Mouse (Mus musculus) cerebellum, adult 11 months (tissue): ENCODE results near the gene Mtor.
A peak's percentile ranks its signal among the peaks of the same experiment; 100 is the strongest.

Experiments
- DNase-seq: peaks from one replicate; pipeline ENCODE4 v3.0.0; 2022

Gene Mtor

GRCm38 (mm10) chr4:148491448-148491847, 43.0 kb downstream of the Mtor start:
- DNase-seq = peak; percentile 47

GRCm38 (mm10) chr4:148495160-148495559, 46.7 kb downstream of the Mtor start:
- no peak for DNase-seq

- peak; percentile 72 for DNase-seq
Observed at GRCm38 (mm10) chr4:148495874-148496689, 47.7 kb downstream of the Mtor start.

- DNase-seq = no peak
Observed at GRCm38 (mm10) chr4:148500410-148500867, 52.0 kb downstream of the Mtor start, which contains the start of gene Angptl7. TSS of gene Angptl7 (minus strand) at chr4:148500460.

- peak; percentile 37 for DNase-seq
Observed at GRCm38 (mm10) chr4:148504497-148504959, 56.1 kb downstream of the Mtor start.

- no peak for DNase-seq
Observed at GRCm38 (mm10) chr4:148507585-148507984, 59.2 kb downstream of the Mtor start.

- DNase-seq = no peak
Observed at GRCm38 (mm10) chr4:148508084-148508849, 59.9 kb downstream of the Mtor start.

- no peak for DNase-seq
Observed at GRCm38 (mm10) chr4:148509450-148510084, 61.2 kb downstream of the Mtor start.

- DNase-seq = no peak
Observed at GRCm38 (mm10) chr4:148510691-148511090, 62.3 kb downstream of the Mtor start.

- no peak for DNase-seq
Observed at GRCm38 (mm10) chr4:148511334-148511733, 62.9 kb downstream of the Mtor start.

- no peak for DNase-seq
Observed at GRCm38 (mm10) chr4:148513021-148513559, 64.7 kb downstream of the Mtor start.

GRCm38 (mm10) chr4:148515313-148515712, 66.9 kb downstream of the Mtor start:
- DNase-seq = no peak

- no peak for DNase-seq
Observed at GRCm38 (mm10) chr4:148517809-148518208, 69.4 kb downstream of the Mtor start.

GRCm38 (mm10) chr4:148518235-148518795, 69.9 kb downstream of the Mtor start:
- no peak for DNase-seq

GRCm38 (mm10) chr4:148523538-148523937, 75.1 kb downstream of the Mtor start:
- no peak for DNase-seq

GRCm38 (mm10) chr4:148527158-148527910, 78.9 kb downstream of the Mtor start:
- no peak for DNase-seq

GRCm38 (mm10) chr4:148530351-148530750, 81.9 kb downstream of the Mtor start:
- no peak for DNase-seq

GRCm38 (mm10) chr4:148530778-148531177, 82.4 kb downstream of the Mtor start:
- no peak for DNase-seq

- DNase-seq = no peak
Observed at GRCm38 (mm10) chr4:148531341-148531740, 82.9 kb downstream of the Mtor start.

GRCm38 (mm10) chr4:148532516-148532915, 84.1 kb downstream of the Mtor start:
- DNase-seq = no peak

- peak; percentile 23 for DNase-seq
Observed at GRCm38 (mm10) chr4:148533613-148534328, 85.4 kb downstream of the Mtor start.
